Mouse (Mus musculus) thymus, adult 2 months (tissue): ENCODE measurements around the gene Katnb1. TPM values are rescaled to one million over a fixed set of nuclear protein-coding genes. Genes with fewer than 3 reads are reported as not detected.
A peak's percentile ranks its signal among the peaks of the same experiment; 100 is the strongest.

ENCODE experiments used
- DNase-seq: peaks from one replicate; pipeline ENCODE4 v3.0.0; 2021
- H3K27ac ChIP-seq: fragments of 200-500 bp; 2 replicates; pipeline ENCODE4 v1.5.1; 2012; ENCODE audit warnings: low read length, control low read depth; ENCODE audit not compliant: control insufficient read depth, insufficient read depth
- H3K27me3 ChIP-seq: fragments of 200-500 bp; 2 replicates; pipeline ENCODE4 v1.6.1; 2012; ENCODE audit warnings: mild to moderate bottlenecking, low read length, moderate library complexity, mixed read lengths; ENCODE audit not compliant: control insufficient read depth, insufficient read depth
- H3K36me3 ChIP-seq: fragments of 200-500 bp; 2 replicates; pipeline ENCODE4 v1.6.1; 2012; ENCODE audit warnings: mild to moderate bottlenecking, low read length, moderate library complexity; ENCODE audit not compliant: control insufficient read depth, insufficient read depth
- H3K4me1 ChIP-seq: fragments of 200-500 bp; replicated peaks from 2 replicates; pipeline ENCODE4 v1.6.1; 2012; ENCODE audit warnings: low read length; ENCODE audit not compliant: control insufficient read depth, insufficient read depth
- H3K4me3 ChIP-seq: fragments of 200-500 bp; 2 replicates; pipeline ENCODE4 v1.5.1; 2012; ENCODE audit warnings: mild to moderate bottlenecking, low read length, control low read depth, moderate library complexity; ENCODE audit not compliant: control insufficient read depth, insufficient read depth
- CTCF ChIP-seq: fragments of 200-500 bp; IDR thresholded peaks from 2 replicates; pipeline ENCODE4 v1.5.1; 2012; ENCODE audit warnings: mild to moderate bottlenecking, control low read depth, low read length, moderate library complexity, borderline replicate concordance; ENCODE audit not compliant: control insufficient read depth, poor library complexity, insufficient read depth; ENCODE audit errors: extremely low read depth
- POLR2A ChIP-seq: fragments of 200-500 bp; IDR thresholded peaks from 2 replicates; pipeline ENCODE4 v1.6.1; 2012; ENCODE audit warnings: mild to moderate bottlenecking, low read length, control low read depth, moderate library complexity; ENCODE audit not compliant: control insufficient read depth, poor library complexity, insufficient read depth; ENCODE audit errors: extremely low read depth
- WGBS: fragments of 180-500 bp; shearing (Covaris S2); methylation state at CpG from one replicate; pipeline ENCODE4 v1.1.7; 2018; 5-methylcytosine and 5-hydroxymethylcytosine counted together
- polyA plus RNA-seq: library from polyadenylated mRNA; depleted of rRNA; stranded (reverse); fragments of >200 nt; gene quantifications from 2 replicates; pipeline ENCODE4 v1.2.3, GENCODE M21; 2012

Gene Katnb1
- polyA plus RNA-seq, 1 experiment: 38.4 TPM

DNA sequence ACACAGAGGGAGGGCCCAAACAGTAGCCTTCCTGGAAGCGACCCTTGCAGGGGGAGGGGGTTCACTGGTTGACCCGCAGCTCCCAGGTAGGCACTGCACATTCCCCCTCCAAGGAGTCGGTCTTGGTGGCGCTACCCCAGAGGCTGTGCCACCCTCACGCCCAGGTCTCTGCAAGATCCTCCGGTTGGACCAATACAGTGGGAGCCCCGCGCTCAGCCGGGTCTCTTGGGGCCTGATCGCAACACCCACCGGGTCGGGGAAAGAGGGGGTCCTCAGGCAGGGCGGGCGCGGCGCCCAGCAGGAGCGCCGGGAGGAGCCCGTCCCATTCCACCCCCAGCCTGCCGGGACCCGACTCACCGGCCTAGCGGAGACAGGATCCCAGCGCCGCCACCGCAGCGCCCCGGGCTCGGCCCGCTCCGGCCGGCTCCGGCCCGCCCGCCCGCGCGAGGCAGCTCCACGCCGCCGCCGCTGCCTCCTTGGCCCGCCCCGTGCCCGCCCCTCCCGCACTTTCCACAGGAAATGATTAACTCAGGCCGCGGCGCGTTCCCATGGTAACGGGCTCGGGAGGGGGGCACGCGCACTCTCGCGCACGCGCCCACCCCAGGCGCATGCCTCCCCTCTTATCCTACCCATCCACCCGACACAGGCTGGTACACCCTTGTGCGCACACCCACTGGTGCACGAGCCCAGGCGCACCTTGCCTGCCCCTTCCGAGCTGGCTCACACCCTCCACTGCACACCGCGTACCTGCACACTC lies 61.3 kb downstream of the Katnb1 start:
- Histone ChIP-seq H3K27me3 (no peaks in the 10 kb centered on the region), H3K4me3 (peak overlapping the region; percentile 52), H3K27ac (no peak overlapping the region), H3K4me1 (peaks cover 14% of the 10 kb centered on the region), H3K36me3 (no peaks in the 10 kb centered on the region)
- 2% methylated on average over 66 of the region's 66 CpGs for WGBS
- peak; percentile 80 for DNase-seq
- TF ChIP-seq POLR2A (no peak), CTCF (no peak)

DNA sequence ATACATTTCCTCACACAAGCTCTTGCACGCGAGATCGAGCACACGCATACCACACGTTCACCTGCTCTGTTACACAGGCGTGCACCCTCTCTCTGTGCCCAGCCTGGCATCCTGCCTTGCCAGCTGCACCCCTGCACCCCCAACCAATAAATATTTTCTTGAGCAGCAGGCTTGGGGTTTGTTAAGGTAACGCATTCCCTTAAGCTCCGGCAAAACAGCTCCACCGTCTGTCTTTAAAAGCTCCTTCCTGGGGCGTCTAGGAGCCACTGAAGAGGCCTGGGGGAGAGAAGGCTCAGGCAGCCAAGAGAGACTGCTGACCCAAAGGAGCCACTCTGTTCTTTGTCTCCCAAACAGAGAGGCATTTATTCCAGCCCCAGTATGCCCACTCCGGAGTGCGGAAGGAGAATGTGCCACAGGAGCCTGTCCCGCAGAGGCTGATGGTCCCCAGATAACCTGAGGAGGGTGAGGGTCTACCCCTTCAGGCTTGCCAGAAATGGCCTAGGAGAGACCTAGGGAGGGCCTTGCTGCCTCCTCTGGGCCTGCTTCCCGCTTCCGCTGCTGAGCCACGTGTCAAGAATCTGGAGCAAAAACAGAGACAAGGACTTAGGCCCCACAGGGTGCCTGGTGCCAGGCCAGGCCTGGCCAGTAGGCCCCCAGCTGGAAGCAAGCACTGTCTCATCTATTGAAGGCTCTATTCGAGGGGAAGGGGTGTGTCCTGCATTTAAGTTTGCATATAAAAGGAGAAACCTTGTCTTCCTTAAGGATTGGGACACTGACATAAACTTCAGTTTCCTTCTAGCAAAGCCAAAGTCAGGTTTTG lies 62.2 kb downstream of the Katnb1 start:
- 51% methylated on average over 17 of the region's 17 CpGs for WGBS
- TF ChIP-seq CTCF (no peak), POLR2A (no peak)
- Histone ChIP-seq H3K27ac (no peak overlapping the region), H3K36me3 (no peaks in the 10 kb centered on the region), H3K27me3 (no peaks in the 10 kb centered on the region), H3K4me1 (peaks cover 14% of the 10 kb centered on the region), H3K4me3 (peak overlapping the region; percentile 52)
- DNase-seq: peak; percentile 15

DNA sequence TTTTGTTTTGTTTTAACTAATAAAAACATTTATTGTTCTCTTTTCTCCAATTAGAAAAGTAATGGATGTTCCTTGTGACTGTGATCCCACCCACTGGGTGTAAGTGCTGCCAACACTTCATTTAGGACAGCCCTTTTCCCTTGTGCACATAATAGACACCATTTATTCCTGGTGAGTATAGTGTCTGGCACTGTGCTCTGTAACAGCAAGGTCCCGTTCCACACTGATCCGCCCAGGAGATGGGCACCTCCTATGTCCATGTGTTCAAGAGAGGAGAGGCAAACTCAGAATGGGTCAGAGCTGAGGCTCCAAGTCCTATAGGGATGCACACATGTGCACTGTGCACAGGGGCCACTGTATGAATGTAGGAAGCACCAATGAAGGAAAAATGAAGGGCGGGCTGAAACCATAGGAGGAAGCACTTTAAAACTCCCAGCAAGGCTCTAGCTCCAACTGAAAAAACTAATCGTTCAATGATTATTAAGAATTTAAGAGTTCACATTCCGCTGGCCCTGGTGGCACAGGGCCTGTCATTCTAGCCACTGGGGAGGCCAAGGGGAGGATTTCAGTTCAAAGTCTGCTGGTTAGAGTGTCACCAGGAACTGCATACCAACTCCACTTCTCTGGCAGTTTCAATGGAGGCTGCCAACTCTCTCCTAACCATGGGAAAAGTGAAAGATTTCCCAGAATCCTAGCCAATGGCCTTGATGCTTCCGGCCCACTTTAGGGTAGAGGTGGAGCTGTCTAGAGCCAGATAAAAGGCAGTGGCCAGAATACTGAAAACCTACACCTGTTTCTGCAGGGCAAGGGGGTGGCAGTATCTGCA lies 63.0 kb downstream of the Katnb1 start:
- TF ChIP-seq CTCF (no peak), POLR2A (no peak)
- WGBS: 93% methylated on average over 6 of the region's 6 CpGs
- Histone ChIP-seq H3K27me3 (no peaks in the 10 kb centered on the region), H3K4me3 (no peak overlapping the region), H3K36me3 (no peaks in the 10 kb centered on the region), H3K27ac (no peak overlapping the region), H3K4me1 (peaks cover 14% of the 10 kb centered on the region)
- DNase-seq: no peak

DNA sequence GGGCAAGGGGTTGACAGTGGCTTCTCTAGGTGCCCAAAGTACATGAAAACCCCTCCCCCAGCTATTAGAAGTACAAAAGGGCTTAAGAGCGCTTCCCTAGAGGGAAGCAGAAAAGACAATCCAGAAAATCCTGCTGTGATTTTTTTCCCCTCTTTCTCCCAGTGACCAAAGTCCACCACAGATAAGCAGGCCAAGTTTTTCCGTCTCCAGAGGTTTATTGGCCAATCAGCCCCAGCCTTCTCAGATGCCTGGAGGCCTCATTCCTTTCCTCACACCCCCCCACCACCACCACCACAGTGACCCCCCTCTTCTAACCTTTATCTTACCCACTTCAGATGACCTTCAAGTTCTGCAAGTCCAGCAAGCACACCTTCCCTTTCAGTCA lies 63.6 kb downstream of the Katnb1 start:
- no peaks in the 10 kb centered on the region for H3K27me3 ChIP-seq
- no peak for DNase-seq
- TF ChIP-seq POLR2A (no peak), CTCF (no peak)
- no peak overlapping the region for H3K4me3 ChIP-seq
- no peaks in the 10 kb centered on the region for H3K36me3 ChIP-seq
- 97% methylated on average over 2 of the region's 2 CpGs for WGBS
- H3K4me1 ChIP-seq: peaks cover 14% of the 10 kb centered on the region
- no peak overlapping the region for H3K27ac ChIP-seq

DNA sequence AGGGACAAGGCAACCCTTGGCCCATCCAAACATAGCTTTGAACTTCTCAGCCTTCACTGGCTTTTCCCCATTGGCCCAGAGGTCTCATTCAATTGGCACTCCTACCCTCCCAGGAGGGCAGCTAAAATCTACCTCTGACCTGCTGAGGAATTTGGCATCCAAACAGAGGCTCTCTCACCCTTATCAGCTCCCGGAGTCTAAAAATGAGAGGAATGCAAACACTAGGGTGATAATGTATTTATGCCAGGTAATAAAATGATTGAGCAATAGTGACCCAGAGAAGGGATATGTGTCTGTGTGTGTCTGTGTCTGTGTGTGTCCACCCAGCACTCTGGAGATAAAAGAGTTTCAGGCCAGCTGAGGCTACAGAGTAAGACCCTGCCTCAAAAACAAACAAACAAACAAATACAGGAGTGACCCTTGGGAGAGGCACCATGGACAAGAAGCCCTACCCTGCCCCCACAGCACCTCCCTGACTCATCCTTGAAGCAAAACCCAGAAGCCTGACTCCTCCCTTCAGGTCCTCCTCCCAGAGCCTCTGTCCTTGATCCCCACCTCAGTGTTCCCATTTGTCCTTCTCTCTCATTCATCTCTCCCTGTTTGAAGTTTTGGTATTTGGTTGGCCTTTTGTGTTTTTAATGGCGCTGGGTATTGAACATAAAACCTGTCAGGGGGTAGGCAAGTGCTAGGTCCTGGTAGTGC lies 65.2 kb downstream of the Katnb1 start:
- no peak overlapping the region for H3K27ac ChIP-seq
- no peak for TF ChIP-seq CTCF
- no peak for TF ChIP-seq POLR2A
- H3K27me3 ChIP-seq: no peaks in the 10 kb centered on the region

More for the DNA sequence above, 65.2 kb downstream of the Katnb1 start:
- WGBS: 97% methylated on average over 2 of the region's 2 CpGs
- Histone ChIP-seq H3K36me3 (no peaks in the 10 kb centered on the region), H3K4me3 (no peak overlapping the region), H3K4me1 (peaks cover 10% of the 10 kb centered on the region)
- DNase-seq: no peak
